Mouse (Mus musculus) limb, embryonic 14.5 days (tissue): Measurements from ENCODE around the gene Pdpk1. TPM values are rescaled to one million over a fixed set of nuclear protein-coding genes. Genes with fewer than 3 reads are reported as not detected.

Source experiments
- ATAC-seq: fragments of 200-750 bp; cut with Nextera tagmentation; 2 replicates; pipeline ENCODE4 v1.8.0; 2017; ENCODE audit warnings: low read depth, moderate number of reproducible peaks, moderate TSS enrichment; ENCODE audit not compliant: low FRiP score
- DNase-seq: peaks from one replicate; pipeline ENCODE4 v3.0.0-alpha.2; 2015; ENCODE audit warnings: low spot score
- H3K27ac ChIP-seq: fragments of 300-500 bp; sonication (generic); replicated peaks from 2 replicates; pipeline ENCODE4 v1.5.1; 2014; ENCODE audit warnings: low read depth, mild to moderate bottlenecking, low read length, moderate library complexity, mixed read lengths
- H3K27me3 ChIP-seq: fragments of 300-500 bp; sonication (generic); 2 replicates; pipeline ENCODE4 v1.6.1; 2014; ENCODE audit warnings: low read length, mixed read lengths; ENCODE audit not compliant: control insufficient read depth, insufficient read depth
- H3K36me3 ChIP-seq: fragments of 300-500 bp; sonication (generic); 2 replicates; pipeline ENCODE4 v1.6.1; 2014; ENCODE audit warnings: mild to moderate bottlenecking, low read length, moderate library complexity, mixed read lengths; ENCODE audit not compliant: control insufficient read depth, insufficient read depth
- H3K4me1 ChIP-seq: fragments of 300-500 bp; sonication (generic); 2 replicates; pipeline ENCODE4 v1.6.1; 2014; ENCODE audit warnings: antibody characterized with exemption, low read length, mixed read lengths; ENCODE audit not compliant: control insufficient read depth, insufficient read depth
- H3K4me2 ChIP-seq: fragments of 300-500 bp; sonication (generic); replicated peaks from 2 replicates; pipeline ENCODE4 v1.6.1; 2014; ENCODE audit warnings: low read depth, mild to moderate bottlenecking, low read length, moderate library complexity; ENCODE audit not compliant: severe bottlenecking
- H3K4me3 ChIP-seq: fragments of 300-500 bp; sonication (generic); replicated peaks from 2 replicates; pipeline ENCODE4 v1.5.1; 2014; ENCODE audit warnings: low read length
- H3K9ac ChIP-seq: fragments of 300-500 bp; sonication (generic); 2 replicates; pipeline ENCODE4 v1.6.1; 2014; ENCODE audit warnings: mild to moderate bottlenecking, low read depth, low read length, moderate library complexity; ENCODE audit not compliant: severe bottlenecking
- H3K9me3 ChIP-seq: fragments of 300-500 bp; sonication (generic); 2 replicates; pipeline ENCODE4 v1.6.1; 2016; ENCODE audit warnings: low read length; ENCODE audit not compliant: control insufficient read depth
- POLR2A ChIP-seq: fragments of 200-500 bp; IDR thresholded peaks from 2 replicates; pipeline ENCODE4 v1.8.0; 2012; ENCODE audit warnings: inconsistent platforms, mild to moderate bottlenecking, moderate library complexity, borderline replicate concordance; ENCODE audit not compliant: insufficient read depth, insufficient read length; ENCODE audit errors: extremely low read depth
- WGBS: fragments of 180-500 bp; shearing (Covaris S2); extraction: QIAGEN DNeasy Blood & Tissue Kit; methylation state at CpG from one replicate; pipeline ENCODE4 v1.1.7; 2014; 5-methylcytosine and 5-hydroxymethylcytosine counted together
- polyA plus RNA-seq, 2 experiments: library from polyadenylated mRNA; depleted of rRNA in 1 of 2; stranded (reverse) in 1 of 2; unstranded in 1 of 2; fragments of >200 nt; fragmentation: Nextera tagmentation in 1 of 2; extraction: Ambion mirVana in 1 of 2; gene quantifications; 2 replicates each; pipeline versions ENCODE4 v1.2.1 to v1.2.3; 2012 to 2014

Gene Pdpk1
- polyA plus RNA-seq, 2 experiments: 18.7 to 36.7 TPM

DNA sequence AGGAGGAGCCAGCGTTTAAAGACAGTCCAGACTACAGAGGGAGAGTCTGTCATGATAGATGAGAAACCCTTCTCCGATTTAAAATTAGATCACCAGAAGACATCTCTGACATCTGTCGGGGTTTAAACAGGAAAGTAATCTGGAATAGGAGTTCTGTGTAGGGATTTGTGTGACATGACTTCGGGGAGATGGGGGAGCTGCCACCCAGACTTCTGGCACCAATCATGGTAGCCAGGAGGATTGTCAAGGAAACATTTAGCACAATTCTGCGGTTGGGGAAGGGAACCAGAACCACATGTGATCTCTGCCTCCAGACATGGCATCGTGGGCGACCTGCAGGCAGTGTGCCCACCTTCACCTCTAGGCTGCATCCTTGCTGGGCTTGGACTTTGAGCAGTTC lies 121.2 kb downstream of the Pdpk1 start:
- no peaks in the 10 kb centered on the region for H3K36me3 ChIP-seq
- no peak overlapping the region for H3K4me2 ChIP-seq
- ATAC-seq (no peak), DNase-seq (no peak)
- H3K4me3 ChIP-seq: no peak overlapping the region
- H3K9me3 ChIP-seq: no peaks in the 10 kb centered on the region
- H3K27me3 ChIP-seq: no peaks in the 10 kb centered on the region
- no peak for TF ChIP-seq POLR2A
- H3K9ac ChIP-seq: no peak overlapping the region
- H3K4me1 ChIP-seq: no peaks in the 10 kb centered on the region
- 72% methylated on average over 7 of the region's 7 CpGs for WGBS
- no peak overlapping the region for H3K27ac ChIP-seq

Other genes with a start within 250 kb of the Pdpk1 start
- not detected in 2 replicates for gene Dcpp3, start 233.5 kb downstream of the Pdpk1 start, polyA plus RNA-seq (2012; rRNA removed)
- not detected in 2 replicates for gene Dcpp3, start 233.5 kb downstream of the Pdpk1 start, polyA plus RNA-seq (2014; fragmentation: Nextera tagmentation; extraction: Ambion mirVana)
- gene Sbp, start 209.3 kb downstream of the Pdpk1 start, polyA plus RNA-seq (2012; rRNA removed): not detected in 2 replicates
- not detected in 2 replicates for gene Sbp, start 209.3 kb downstream of the Pdpk1 start, polyA plus RNA-seq (2014; fragmentation: Nextera tagmentation; extraction: Ambion mirVana)
- gene Sbpl, start 195.7 kb downstream of the Pdpk1 start, polyA plus RNA-seq (2012; rRNA removed): 0.24 TPM in 1 of 2 replicates, not detected in the other
- gene Sbpl, start 195.7 kb downstream of the Pdpk1 start, polyA plus RNA-seq (2014; fragmentation: Nextera tagmentation; extraction: Ambion mirVana): not detected in 2 replicates
- gene Prss30, start 170.4 kb downstream of the Pdpk1 start, polyA plus RNA-seq (2012; rRNA removed): 0.06 TPM in 1 of 2 replicates, not detected in the other
- not detected in 2 replicates for gene Prss30, start 170.4 kb downstream of the Pdpk1 start, polyA plus RNA-seq (2014; fragmentation: Nextera tagmentation; extraction: Ambion mirVana)
- 0.54 and 0.72 TPM in 2 replicates for gene Prss22, start 152.8 kb downstream of the Pdpk1 start, polyA plus RNA-seq (2012; rRNA removed)
- gene Prss22, start 152.8 kb downstream of the Pdpk1 start, polyA plus RNA-seq (2014; fragmentation: Nextera tagmentation; extraction: Ambion mirVana): 0.44 and 0.51 TPM in 2 replicates
- 0.82 and 1.4 TPM in 2 replicates for gene Prss27, start 112.8 kb downstream of the Pdpk1 start, polyA plus RNA-seq (2012; rRNA removed)
- 1.5 TPM in 2 replicates for gene Prss27, start 112.8 kb downstream of the Pdpk1 start, polyA plus RNA-seq (2014; fragmentation: Nextera tagmentation; extraction: Ambion mirVana)
- gene Kctd5, start 77.4 kb downstream of the Pdpk1 start, polyA plus RNA-seq (2012; rRNA removed): 60.2 and 72.4 TPM in 2 replicates
- gene Kctd5, start 77.4 kb downstream of the Pdpk1 start, polyA plus RNA-seq (2014; fragmentation: Nextera tagmentation; extraction: Ambion mirVana): 57.8 and 63.5 TPM in 2 replicates
- 31.2 and 39.6 TPM in 2 replicates for gene Amdhd2, start 12.8 kb upstream of the Pdpk1 start, polyA plus RNA-seq (2012; rRNA removed)
- 27.4 and 32.6 TPM in 2 replicates for gene Amdhd2, start 12.8 kb upstream of the Pdpk1 start, polyA plus RNA-seq (2014; fragmentation: Nextera tagmentation; extraction: Ambion mirVana)
- 487 and 720 TPM in 2 replicates for gene Atp6v0c, start 18.8 kb upstream of the Pdpk1 start, polyA plus RNA-seq (2012; rRNA removed)
- 511 and 522 TPM in 2 replicates for gene Atp6v0c, start 18.8 kb upstream of the Pdpk1 start, polyA plus RNA-seq (2014; fragmentation: Nextera tagmentation; extraction: Ambion mirVana)
- 31.9 and 52.5 TPM in 2 replicates for gene Tbc1d24, start 54.6 kb upstream of the Pdpk1 start, polyA plus RNA-seq (2012; rRNA removed)
- gene Tbc1d24, start 54.6 kb upstream of the Pdpk1 start, polyA plus RNA-seq (2014; fragmentation: Nextera tagmentation; extraction: Ambion mirVana): 6.3 and 8.0 TPM in 2 replicates
- 32.6 and 42.5 TPM in 2 replicates for gene Ntn3, start 58.6 kb upstream of the Pdpk1 start, polyA plus RNA-seq (2012; rRNA removed)
- 14.5 and 19.8 TPM in 2 replicates for gene Ntn3, start 58.6 kb upstream of the Pdpk1 start, polyA plus RNA-seq (2014; fragmentation: Nextera tagmentation; extraction: Ambion mirVana)
- 35.4 and 39.2 TPM in 2 replicates for gene Tedc2, start 69.9 kb upstream of the Pdpk1 start, polyA plus RNA-seq (2012; rRNA removed)
- 10.2 and 12.2 TPM in 2 replicates for gene Tedc2, start 69.9 kb upstream of the Pdpk1 start, polyA plus RNA-seq (2014; fragmentation: Nextera tagmentation; extraction: Ambion mirVana)
- gene Ccnf, start 100.6 kb upstream of the Pdpk1 start, polyA plus RNA-seq (2012; rRNA removed): 35.4 and 36.6 TPM in 2 replicates
- 41.8 and 49.9 TPM in 2 replicates for gene Ccnf, start 100.6 kb upstream of the Pdpk1 start, polyA plus RNA-seq (2014; fragmentation: Nextera tagmentation; extraction: Ambion mirVana)
- 0.05 and 0.12 TPM in 2 replicates for gene Abca17, start 200.1 kb upstream of the Pdpk1 start, polyA plus RNA-seq (2012; rRNA removed)
- 0.14 TPM in 1 of 2 replicates, not detected in the other for gene Abca17, start 200.1 kb upstream of the Pdpk1 start, polyA plus RNA-seq (2014; fragmentation: Nextera tagmentation; extraction: Ambion mirVana)
- gene Abca3, start 201.0 kb upstream of the Pdpk1 start, polyA plus RNA-seq (2012; rRNA removed): 12.4 and 15.5 TPM in 2 replicates
- 9.0 and 10.6 TPM in 2 replicates for gene Abca3, start 201.0 kb upstream of the Pdpk1 start, polyA plus RNA-seq (2014; fragmentation: Nextera tagmentation; extraction: Ambion mirVana)